Mouse (Mus musculus): ENCODE measurements around the gene Platr25. TPM values are rescaled to one million over a fixed set of nuclear protein-coding genes. Genes with fewer than 3 reads are reported as not detected.
"Not testable (repeated sequence)": the region's sequence is repeated elsewhere in the genome, so short reads cannot be mapped to it uniquely, and the experiment has no call there.

Gene Platr25
- polyA plus RNA-seq (2015; fragmentation: Nextera tagmentation; extraction: Ambion mirVana) = 29.9 and 31.2 TPM in 2 replicates

DNA sequence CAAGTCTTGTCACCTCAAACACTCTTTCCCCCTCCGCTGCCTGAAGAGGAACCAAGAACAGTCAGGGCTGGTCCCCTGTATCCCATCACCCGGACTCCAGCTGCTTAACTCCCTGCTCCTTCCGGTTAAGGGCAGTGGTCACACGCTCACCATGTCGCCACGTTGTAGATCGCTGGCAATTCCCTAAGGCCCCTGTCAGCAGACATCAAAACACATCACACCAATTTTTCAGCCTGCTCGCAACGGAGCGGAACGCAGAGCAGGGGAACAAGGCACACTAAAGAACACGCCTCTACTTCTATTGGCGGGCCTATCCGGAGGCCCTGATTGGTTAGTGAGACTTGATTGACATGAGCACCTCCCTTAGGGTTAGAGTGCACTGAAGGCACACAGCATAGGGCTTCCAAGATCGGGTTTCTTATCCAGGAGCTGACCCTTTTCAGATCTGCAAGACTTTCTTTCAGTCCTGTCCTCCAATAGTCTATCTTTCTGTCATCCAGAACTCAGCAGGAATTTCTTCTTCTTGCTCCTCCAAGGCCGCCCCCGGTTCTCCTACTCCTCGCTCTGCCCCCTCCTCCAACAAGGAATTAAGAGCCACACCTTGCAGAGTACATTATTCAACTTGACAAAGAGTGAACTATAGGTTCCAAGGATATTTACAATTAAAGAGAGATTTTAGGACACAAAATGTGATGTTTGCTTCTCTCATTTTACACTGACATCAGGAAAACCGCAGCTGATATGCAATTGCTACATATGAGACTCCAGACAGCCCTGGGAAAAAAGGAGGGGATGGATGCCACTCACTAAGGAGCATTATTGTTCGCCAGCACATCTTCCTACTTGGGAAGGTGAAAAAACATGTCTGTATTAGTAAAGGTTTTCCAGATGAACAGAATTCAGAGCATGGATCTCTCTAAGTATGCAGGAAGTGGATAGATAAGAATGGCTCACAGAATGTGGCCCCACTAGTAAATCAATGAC, at the start of gene Platr25:
Platr25 (minus strand) TSS at position 278 of the 984 bp plus-strand sequence.
- peak; percentile 98 for ATAC-seq
- WGBS = 10% methylated on average over 20 of the region's 20 CpGs
- not testable (repeated sequence) for H3K9me3 ChIP-seq (ENCODE audit: control insufficient read depth, low read length); H3K4me1 ChIP-seq (ENCODE audit: control insufficient read depth, insufficient read depth, low read depth, low read length); H3K27ac ChIP-seq (ENCODE audit: low read depth, low read length); H3K36me3 ChIP-seq (ENCODE audit: control insufficient read depth, insufficient read depth, low read length); H3K27me3 ChIP-seq (replicated peaks; ENCODE audit: control insufficient read depth, insufficient read depth, low read length)
- H3K9ac ChIP-seq (ENCODE audit: low read depth, low read length) = peak within 1 kb of the TSS; percentile 62; the same call in 1 of the 2 replicates
- H3K4me3 ChIP-seq (ENCODE audit: low read length) = peak within 1 kb of the TSS; percentile 52
- peak within 1 kb of the TSS; percentile 57 for H3K4me2 ChIP-seq (ENCODE audit: low read length)

DNA sequence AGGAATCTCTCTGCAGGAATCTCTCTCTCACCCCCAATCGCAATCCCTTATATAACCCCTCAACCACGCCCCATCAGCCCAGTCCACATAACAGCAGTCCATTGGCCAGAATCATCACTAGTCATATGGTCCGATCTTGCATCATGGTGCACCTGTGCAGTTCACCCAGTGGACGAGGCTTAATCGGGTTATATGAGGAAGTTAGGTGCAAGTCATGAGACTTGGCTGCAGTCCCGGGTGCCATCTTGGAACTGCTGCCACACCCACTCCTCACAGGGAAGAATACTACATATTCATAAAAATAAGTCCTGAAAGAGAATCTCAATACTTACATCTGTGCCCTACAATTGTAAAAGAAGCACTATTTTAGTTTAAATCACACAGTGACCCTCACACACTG, 47.5 kb upstream of the Platr25 start:
- not testable (repeated sequence) for H3K4me3 ChIP-seq (ENCODE audit: low read length); ATAC-seq; H3K27me3 ChIP-seq (replicated peaks; ENCODE audit: control insufficient read depth, insufficient read depth, low read length); H3K36me3 ChIP-seq (ENCODE audit: control insufficient read depth, insufficient read depth, low read length); H3K9me3 ChIP-seq (ENCODE audit: control insufficient read depth, low read length); H3K4me2 ChIP-seq (ENCODE audit: low read length); H3K27ac ChIP-seq (ENCODE audit: low read depth, low read length); H3K4me1 ChIP-seq (ENCODE audit: control insufficient read depth, insufficient read depth, low read depth, low read length); H3K9ac ChIP-seq (ENCODE audit: low read depth, low read length)
- WGBS = 91% methylated on average over 6 of the region's 6 CpGs

DNA sequence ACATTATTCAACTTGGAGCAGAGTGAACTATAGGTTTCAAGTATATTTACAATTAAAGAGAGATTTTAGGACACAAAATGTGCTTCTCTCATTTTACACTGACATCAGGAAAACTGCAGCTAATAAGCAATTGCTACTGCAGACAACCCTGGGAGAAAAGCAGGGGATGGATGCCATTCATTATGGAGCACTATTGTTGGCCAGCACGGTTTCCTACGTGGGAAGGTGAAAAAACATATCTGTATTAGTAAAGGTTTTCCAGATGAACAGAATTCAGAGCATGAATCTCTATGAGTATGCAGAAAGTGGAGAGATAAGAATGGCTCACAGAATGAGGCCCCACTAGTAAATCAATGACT, 25.6 kb upstream of the Platr25 start:
- not testable (repeated sequence) for H3K27me3 ChIP-seq (replicated peaks; ENCODE audit: control insufficient read depth, insufficient read depth, low read length); H3K36me3 ChIP-seq (ENCODE audit: control insufficient read depth, insufficient read depth, low read length); H3K9me3 ChIP-seq (ENCODE audit: control insufficient read depth, low read length); H3K27ac ChIP-seq (ENCODE audit: low read depth, low read length); ATAC-seq; H3K4me1 ChIP-seq (ENCODE audit: control insufficient read depth, insufficient read depth, low read depth, low read length)
- Histone ChIP-seq H3K4me3 (ENCODE audit: low read length) (peak overlapping the region; percentile 47), H3K9ac (ENCODE audit: low read depth, low read length) (peak overlapping the region; percentile 56), H3K4me2 (ENCODE audit: low read length) (peak overlapping the region; percentile 49)
- WGBS = 34% methylated on average over 2 of the region's 2 CpGs

DNA sequence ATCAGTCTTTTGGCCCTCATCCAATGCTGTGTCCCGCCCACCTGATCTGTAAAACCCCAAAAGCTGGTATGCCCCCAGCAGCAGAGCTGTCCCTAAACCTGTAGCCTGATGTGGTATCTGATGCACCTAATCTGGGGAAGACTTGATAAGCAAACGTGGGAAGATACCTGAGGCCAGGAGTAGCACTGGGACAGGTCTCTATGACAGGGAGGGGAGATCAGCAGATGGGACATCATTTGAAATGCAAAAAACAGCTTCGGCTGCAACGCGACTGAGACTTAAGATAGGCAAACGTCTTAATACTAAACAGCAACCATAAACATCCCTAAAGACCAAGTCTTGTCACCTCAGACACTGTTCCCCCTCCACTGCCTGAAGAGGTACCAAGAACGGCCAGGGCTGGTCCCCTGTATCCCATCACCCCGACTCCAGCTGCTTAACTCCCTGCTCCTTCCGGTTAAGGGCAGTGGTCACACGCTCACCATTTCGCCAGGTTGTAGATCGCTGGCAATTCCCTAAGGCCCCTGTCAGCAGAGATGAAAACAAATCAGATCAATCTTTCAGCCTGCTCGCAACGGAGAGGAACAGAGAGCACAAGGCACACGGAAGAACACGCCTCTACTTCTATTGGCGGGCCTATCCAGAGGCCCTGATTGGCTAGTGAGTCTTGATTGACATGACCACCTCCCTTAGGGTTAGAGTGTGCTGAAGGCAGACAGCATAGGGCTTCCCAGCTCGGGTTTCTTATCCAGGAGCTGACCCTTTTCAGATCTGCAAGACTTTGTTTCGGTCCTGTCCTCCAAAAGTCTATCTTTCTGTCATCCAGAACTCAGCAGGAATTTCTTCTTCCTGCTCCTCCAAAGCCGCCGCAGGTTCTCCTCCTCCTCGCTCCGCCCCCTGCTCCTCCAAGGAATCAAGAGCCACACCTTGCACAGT, 25.0 kb upstream of the Platr25 start, which contains the start of gene Gm5141:
Gm5141 (minus strand) TSS at position 610 of the 936 bp plus-strand sequence.
- not testable (repeated sequence) for H3K27me3 ChIP-seq (replicated peaks; ENCODE audit: control insufficient read depth, insufficient read depth, low read length); H3K9me3 ChIP-seq (ENCODE audit: control insufficient read depth, low read length); H3K27ac ChIP-seq (ENCODE audit: low read depth, low read length); H3K36me3 ChIP-seq (ENCODE audit: control insufficient read depth, insufficient read depth, low read length); H3K4me1 ChIP-seq (ENCODE audit: control insufficient read depth, insufficient read depth, low read depth, low read length)
- H3K9ac ChIP-seq (ENCODE audit: low read depth, low read length) = peak within 1 kb of the TSS; percentile 64
- WGBS = 5% methylated on average over 18 of the region's 23 CpGs
- ATAC-seq = peak; percentile 100
- peak within 1 kb of the TSS; percentile 47 for H3K4me3 ChIP-seq (ENCODE audit: low read length)
- peak within 1 kb of the TSS; percentile 78 for H3K4me2 ChIP-seq (ENCODE audit: low read length)

DNA sequence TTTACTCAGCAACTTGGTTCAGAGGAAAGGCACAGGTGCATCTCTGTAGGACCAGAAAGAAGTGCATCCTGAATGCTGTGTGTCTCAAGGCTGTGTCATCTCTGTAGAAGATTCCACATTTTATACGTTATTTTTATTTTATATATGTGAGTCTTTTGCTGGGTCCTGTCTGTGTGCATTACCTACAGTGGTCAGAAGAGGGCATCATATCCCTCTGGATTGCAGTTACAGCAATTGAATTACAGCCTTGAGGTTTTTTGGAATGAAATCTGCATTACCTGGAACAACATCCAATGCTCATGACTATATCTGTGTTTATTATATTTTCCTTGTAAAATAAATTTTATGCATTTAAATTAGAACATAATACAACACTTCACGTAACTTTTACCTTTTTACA, 3.3 kb upstream of the Platr25 start:
- 66% methylated on average over 2 of the region's 2 CpGs for WGBS
- H3K4me2 ChIP-seq (ENCODE audit: low read length); H3K36me3 ChIP-seq (ENCODE audit: control insufficient read depth, insufficient read depth, low read length): not testable (repeated sequence)

DNA sequence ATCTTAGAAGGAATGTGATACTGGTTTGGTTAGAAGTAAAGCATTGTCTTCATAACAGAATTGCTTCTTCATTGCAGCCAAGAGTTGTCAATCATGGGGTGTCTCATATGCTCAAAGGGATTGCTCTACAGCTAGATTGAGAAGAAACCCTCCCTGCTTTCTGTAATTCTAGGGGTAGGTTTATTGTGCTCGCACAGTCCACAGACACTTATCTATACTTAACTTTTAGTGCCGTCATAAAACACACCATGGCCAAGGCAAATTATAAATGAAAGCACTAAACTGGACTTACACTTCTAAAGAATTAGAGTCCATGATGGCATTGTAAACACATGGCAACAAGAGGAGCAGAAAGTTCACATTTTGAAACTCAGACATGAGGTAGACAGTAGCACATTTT, 27.2 kb downstream of the Platr25 start:
- no peak overlapping the region for H3K9ac ChIP-seq (ENCODE audit: low read depth, low read length)
- no peak overlapping the region for H3K27ac ChIP-seq (ENCODE audit: low read depth, low read length)
- H3K36me3 ChIP-seq (ENCODE audit: control insufficient read depth, insufficient read depth, low read length) = no peaks in the 10 kb centered on the region
- no peak overlapping the region for H3K4me3 ChIP-seq (ENCODE audit: low read length)
- peaks cover 4% of the 10 kb centered on the region; the same call in 1 of the 2 replicates for H3K9me3 ChIP-seq (ENCODE audit: control insufficient read depth, low read length)
- no peaks in the 10 kb centered on the region for H3K27me3 ChIP-seq (replicated peaks; ENCODE audit: control insufficient read depth, insufficient read depth, low read length)
- 98% methylated on average over 2 of the region's 2 CpGs for WGBS
- no peaks in the 10 kb centered on the region for H3K4me1 ChIP-seq (ENCODE audit: control insufficient read depth, insufficient read depth, low read depth, low read length)
- no peak overlapping the region for H3K4me2 ChIP-seq (ENCODE audit: low read length)
- ATAC-seq = no peak

More for the DNA sequence above, 3.3 kb upstream of the Platr25 start:
- not testable (repeated sequence) for H3K27ac ChIP-seq (ENCODE audit: low read depth, low read length); ATAC-seq; H3K9me3 ChIP-seq (ENCODE audit: control insufficient read depth, low read length); H3K9ac ChIP-seq (ENCODE audit: low read depth, low read length); H3K27me3 ChIP-seq (replicated peaks; ENCODE audit: control insufficient read depth, insufficient read depth, low read length); H3K4me1 ChIP-seq (ENCODE audit: control insufficient read depth, insufficient read depth, low read depth, low read length); H3K4me3 ChIP-seq (ENCODE audit: low read length)

DNA sequence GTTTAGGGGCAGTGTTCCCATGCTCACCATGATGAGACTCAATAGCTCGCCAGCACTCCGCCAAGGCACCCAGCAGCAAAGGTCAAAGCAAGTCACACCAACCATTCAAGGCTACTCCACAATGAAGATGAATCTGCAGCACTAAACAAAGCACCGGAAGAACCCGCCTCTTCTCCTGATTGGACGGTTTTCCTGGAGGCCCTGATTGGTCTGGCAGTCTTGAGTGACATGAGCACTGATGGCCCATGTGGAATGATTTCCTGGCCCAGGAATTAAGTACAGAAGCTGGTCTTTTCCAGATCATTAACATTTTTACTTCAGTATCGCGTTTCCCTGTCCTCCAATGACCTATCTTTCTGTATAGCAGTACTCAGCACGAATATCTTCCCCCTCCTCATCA, 47.9 kb downstream of the Platr25 start:
- 93% methylated on average over 8 of the region's 8 CpGs for WGBS
- ATAC-seq; H3K36me3 ChIP-seq (ENCODE audit: control insufficient read depth, insufficient read depth, low read length); H3K27me3 ChIP-seq (replicated peaks; ENCODE audit: control insufficient read depth, insufficient read depth, low read length); H3K27ac ChIP-seq (ENCODE audit: low read depth, low read length); H3K4me2 ChIP-seq (ENCODE audit: low read length); H3K9me3 ChIP-seq (ENCODE audit: control insufficient read depth, low read length); H3K4me3 ChIP-seq (ENCODE audit: low read length); H3K4me1 ChIP-seq (ENCODE audit: control insufficient read depth, insufficient read depth, low read depth, low read length); H3K9ac ChIP-seq (ENCODE audit: low read depth, low read length): not testable (repeated sequence)

DNA sequence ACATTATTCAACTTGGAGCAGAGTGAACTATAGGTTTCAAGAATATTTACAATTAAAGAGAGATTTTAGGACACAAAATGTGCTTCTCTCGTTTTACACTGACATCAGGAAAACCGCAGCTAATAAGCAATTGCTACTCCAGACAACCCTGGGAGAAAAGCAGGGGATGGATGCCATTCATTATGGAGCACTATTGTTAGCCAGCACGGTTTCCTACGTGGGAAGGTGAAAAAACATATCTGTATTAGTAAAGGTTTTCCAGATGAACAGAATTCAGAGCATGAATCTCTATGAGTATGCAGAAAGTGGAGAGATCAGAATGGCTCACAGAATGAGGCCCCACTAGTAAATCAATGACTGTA, 75.2 kb downstream of the Platr25 start:
- not testable (repeated sequence) for H3K9me3 ChIP-seq (ENCODE audit: control insufficient read depth, low read length); H3K4me1 ChIP-seq (ENCODE audit: control insufficient read depth, insufficient read depth, low read depth, low read length); H3K27me3 ChIP-seq (replicated peaks; ENCODE audit: control insufficient read depth, insufficient read depth, low read length); ATAC-seq; H3K36me3 ChIP-seq (ENCODE audit: control insufficient read depth, insufficient read depth, low read length)
- Histone ChIP-seq H3K9ac (ENCODE audit: low read depth, low read length) (peak overlapping the region; percentile 59; the same call in 1 of the 2 replicates), H3K27ac (ENCODE audit: low read depth, low read length) (peak overlapping the region; percentile 48; the same call in 1 of the 2 replicates), H3K4me2 (ENCODE audit: low read length) (peak overlapping the region; percentile 57), H3K4me3 (ENCODE audit: low read length) (peak overlapping the region; percentile 50)
- 23% methylated on average over 4 of the region's 4 CpGs for WGBS
